Mouse (Mus musculus) cerebellum, adult 8-10 months (tissue): ENCODE results near the gene Atg4d.
"Not testable (repeated sequence)": the region's sequence is repeated elsewhere in the genome, so short reads cannot be mapped to it uniquely, and the experiment has no call there.

Source experiments
- DNase-seq: peaks from one replicate; pipeline ENCODE4 v3.0.0; 2022

The Atg4d gene

DNA sequence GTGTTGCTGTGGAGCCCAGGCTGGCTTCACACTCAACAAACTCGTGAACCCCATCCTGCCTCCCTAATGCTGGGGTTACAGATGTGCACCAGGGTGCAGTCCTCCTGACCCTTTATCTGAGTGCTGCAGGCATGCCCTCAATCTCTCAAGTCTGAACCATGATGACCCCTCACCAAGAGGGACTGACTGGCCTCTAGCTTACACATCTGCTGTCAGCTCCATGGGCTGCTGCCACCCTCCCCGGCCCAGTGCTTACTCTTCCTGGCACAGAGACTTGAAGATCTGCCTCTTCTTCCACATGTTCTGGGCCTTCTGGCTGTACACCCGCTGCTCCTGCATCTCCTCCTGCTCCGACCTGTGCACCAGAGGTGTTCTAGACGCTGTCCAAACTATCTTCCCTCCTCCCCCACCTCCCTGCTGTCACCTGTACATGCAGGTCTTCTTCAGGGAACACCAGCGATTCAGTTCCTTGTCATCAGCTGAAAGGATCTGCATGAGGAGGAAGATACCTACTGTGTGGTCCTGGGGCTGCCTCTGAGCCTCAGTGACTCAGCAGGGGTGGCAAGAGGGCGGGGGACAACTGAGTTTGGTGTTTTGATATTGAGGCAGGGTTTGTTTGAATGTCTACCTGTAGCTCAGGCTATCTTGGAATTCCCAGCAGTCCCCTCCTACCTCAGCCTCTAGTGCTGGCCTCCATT, 10.1 kb downstream of the Atg4d start:
- no peak for DNase-seq

DNA sequence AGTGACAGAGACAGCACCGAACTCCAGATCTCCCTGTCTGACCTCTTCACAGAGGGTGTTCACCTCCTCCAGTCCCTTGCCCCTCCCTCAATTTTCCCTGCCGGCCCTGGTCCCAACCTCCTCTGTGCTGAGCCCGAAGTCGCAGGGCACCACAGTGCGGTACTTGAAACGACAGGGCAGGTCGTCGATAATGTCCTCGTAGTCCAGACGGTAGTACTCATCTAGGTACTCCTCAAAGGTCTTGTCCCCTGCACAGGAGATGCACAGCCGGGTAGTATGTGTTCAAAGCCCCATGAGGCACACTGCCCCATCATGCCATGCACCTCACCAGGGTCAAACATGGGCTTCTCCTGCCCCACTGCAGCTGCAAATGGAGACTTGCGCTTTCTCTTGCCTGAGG, 10.6 kb downstream of the Atg4d start:
- DNase-seq = no peak

DNA sequence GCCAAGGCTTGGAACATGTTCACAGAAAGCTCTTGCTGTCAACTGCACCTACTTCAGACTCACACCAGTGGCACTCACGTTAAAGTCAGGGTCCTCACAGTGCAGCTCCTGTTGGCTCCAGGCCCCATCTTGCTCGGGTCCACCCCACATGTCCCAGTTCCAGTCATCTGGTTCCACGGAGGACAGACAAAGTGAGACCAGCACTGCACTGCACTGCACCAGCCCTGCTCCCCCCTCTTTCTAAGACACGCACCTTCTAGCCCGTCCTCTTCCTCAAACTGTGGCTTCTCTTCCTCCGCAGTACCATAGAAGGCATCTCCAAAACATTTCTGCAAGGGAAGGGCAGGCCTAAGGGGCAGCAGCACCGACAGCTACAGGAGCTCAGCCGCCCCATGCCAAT, 11.2 kb downstream of the Atg4d start:
- no peak for DNase-seq

DNA sequence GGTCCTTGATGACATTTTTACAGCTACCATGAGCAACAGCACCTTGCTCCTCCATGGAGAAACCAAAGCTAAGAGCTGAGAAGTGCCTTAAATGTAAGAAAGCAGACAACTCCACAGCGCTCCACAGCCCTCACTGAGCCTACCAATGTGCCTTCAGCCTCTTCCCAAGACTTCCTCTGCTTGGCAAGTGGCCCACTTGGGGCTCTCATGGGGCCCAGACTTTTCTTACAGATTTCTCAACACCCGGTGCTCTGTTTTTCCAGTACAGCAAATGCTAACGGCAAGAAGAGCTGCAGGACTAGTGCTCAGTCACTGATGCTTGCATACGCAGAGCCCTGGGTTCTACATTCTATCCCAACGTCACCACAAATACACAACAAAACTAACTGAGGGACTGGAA, 12.7 kb downstream of the Atg4d start:
- no peak for DNase-seq

DNA sequence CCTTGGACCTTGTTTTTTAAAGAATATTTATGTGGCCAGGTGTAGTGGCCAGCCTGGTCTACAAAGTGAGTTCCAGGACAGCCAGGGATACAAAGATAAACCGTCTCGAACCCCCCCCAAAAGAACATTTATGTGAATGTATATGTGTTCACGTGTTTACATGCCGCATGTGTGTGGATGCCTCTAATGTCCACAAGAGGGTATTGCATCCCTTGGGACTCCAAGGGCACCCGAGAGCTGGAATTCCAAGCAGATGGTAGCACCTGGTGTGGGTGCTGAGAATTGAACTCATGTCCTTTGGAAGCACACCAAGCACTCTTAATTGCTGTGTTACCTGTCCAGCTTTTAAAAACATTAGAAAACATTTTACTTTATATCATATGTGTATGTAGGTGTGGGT, 18.5 kb downstream of the Atg4d start:
- DNase-seq = no peak

DNA sequence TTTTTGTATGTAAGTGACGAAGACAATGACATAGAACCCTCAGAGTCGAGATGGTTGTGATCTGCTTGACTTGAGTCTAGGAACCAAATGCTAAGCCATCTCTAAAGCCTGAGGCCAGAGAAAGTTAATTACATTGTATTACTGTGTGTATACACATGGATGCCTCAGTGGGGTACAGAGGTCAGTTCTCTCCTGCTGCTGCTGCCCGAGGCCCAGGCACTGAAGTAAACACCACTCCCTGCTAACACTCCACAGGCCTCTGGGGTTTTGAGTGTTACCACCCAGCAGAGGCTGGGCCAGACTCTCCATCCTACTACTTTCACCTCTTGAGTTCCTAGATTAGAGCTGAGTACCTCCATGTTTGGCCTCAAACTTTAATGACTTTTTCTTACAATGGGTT, 18.9 kb downstream of the Atg4d start:
- DNase-seq = no peak

DNA sequence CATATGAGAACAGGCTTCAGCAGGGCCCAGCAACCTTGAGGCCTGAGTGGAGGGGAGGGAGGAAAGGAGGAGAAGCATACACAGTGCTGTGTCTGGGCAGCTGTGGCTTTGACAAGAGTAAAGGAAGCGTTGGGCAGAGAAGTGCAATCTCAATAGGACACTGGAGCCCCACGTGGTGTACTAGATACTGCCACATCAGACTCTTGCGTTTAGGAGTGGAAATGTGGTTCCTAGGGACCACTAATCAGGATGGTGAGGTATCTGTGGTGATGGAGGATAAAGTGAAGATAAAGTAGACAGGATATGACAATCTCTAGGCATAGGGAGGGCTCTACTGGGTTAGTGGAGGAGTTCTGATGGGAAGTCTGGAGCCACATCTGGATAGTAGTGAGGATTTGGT, 21.7 kb downstream of the Atg4d start:
- DNase-seq = no peak

DNA sequence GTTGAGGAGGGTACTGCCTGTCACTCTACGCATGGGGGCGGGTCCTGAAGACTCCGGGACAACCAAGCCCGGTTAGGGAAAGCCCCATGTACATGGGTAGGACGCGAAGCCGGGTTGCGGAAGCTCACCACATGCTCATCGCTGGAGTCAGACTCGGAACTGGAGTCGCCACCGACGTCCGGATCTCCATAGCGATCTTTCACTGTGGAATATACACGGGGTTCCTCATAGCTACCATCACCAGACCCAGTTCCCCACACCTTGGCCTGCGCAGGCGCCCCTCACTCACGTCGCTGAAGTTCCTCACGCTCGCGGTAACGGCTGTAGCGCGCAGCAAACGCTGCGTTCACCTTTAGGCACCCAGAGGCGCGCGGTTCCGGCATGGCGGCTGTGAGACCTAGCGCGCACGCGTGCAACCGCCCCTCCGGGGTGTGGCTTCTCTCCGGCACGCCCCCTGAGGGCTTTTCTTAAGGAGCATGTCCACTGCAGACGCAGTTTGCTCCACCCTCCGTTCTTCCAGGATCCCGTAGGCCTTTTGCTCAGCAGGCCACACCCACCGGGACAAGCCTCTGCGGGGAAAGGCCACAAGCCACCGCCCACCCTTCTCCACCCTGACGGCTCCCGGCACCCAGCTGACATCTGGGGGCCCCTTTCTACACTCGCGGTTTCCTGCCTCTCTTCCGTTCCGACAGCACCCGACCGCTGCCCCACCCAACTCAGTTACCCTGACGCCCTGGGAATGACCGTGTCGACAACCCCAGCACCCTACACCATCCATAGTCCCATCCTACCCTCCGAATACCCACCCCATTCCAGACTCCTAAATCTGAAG, 22.7 kb downstream of the Atg4d start, which contains the start of gene Kri1:
Kri1 (minus strand) TSS at position 399 of the 832 bp plus-strand sequence.
- peak; percentile 96 for DNase-seq

DNA sequence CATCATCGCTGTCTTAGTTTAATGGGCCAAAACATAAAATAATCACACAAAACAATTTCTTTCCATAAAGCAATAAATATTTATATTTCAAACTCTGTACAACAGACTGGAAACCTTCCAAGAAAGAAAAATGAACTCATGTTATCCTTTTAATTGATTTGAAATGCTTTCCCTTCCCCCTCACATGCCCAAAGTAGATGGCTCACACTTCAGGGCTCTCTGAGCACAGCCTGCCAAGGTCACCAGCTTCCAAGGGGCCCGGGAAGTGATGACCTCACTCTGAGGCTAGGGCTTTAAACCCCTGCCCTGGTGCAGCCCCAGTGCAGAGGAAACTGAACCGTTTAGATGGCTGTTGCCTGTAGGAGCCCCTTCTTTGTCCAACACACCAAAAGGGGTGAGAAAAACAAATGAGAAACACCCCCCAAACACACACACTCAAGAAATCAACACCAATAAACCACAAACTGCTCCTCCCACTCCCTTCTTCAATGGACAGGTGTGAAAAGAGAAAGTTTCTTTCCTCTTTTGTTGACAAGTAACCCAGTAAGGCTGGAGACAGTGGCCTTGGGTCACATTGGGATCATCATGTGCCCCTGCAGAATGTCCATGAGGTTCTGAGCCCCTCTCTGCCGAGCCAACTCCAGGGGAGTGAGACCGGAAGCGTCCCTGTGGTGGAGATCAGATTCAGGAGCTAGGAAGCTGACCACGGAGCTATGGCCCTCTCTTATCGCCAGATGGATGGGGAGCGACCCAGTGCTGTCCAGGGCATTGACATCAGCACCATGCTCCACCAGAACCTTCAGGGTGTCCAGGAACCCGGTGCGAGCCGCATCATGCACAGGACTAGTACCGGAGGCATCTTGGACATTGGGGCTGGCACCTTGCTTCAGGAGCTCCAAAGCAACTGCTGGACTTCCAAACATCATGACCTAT, 23.6 kb downstream of the Atg4d start:
- no peak for DNase-seq

DNA sequence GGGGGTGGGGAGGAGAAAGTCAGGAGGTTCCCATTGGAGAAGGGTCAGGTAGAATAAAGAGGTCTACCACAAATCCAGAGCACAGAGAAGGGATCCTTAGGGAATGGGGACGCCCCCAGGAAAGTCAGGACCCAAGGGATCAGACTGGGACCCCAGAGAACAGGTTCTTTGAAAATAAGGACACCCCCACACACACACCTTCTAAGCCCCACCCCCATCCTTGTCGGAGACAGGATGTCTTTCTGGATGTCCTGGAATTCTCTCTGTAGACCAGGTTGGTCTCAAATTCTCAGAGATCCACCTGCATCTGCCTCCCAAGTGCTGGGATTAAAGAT, 24.2 kb downstream of the Atg4d start:
- no peak for DNase-seq

DNA sequence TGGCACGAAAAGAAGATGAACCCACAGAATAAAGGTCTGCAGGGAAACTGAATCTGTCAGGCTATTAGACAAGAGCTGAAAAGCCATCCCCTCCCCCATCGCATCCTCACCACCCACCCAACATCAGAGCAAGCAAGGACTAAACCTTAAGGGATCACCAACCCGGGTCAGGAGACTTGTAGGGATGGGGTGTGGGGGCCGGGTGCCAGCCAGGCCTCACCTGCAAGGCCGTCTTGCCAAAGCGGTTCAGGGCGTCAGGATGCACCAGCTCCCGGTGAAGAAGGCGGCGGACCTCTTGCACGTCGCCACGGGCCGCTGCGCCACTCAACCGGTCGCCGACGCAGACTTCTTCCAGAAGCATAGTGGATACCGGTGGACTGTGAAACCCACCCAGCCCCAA, 25.5 kb downstream of the Atg4d start:
- DNase-seq = no peak

DNA sequence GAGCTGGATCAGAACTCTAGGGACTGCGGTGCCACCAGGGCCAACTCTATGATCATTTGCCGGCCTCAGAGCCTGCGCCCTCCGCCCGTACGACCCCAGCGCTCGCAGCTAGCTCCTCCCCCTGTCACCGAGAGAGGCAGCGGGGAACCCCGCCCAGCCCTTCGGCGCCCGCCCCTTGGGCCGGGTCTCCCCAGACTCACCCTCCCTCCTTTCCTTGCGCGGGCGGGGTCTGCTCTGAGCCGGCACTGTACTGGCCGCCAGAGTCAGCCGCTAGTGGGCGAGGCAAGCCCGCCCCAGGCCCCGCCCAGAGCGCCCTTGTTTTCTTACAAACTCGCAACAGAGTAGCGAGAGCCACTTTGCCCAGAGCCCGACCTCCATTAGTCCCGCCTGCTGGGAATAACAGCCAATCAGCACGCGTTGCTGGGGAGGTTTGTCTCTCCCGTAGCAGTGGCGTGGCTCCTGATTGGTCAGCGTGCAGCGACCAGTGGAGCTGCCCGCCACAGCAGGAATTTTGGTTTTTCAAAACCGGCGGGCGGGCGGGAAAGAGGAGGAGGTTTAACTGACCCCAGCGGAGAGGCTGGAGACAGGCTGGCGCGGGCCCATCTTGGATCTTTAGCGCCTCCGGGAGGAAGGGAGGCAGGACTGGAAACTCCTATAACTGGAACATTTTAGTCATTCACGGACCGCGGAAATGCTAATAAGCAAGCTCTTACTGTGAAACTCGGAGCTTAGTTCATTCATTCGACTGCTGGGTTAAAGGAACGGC, 26.1 kb downstream of the Atg4d start, which contains the start of gene Cdkn2d:
Cdkn2d (minus strand) TSS at position 386 of the 766 bp plus-strand sequence.
- DNase-seq = peak; percentile 99

DNA sequence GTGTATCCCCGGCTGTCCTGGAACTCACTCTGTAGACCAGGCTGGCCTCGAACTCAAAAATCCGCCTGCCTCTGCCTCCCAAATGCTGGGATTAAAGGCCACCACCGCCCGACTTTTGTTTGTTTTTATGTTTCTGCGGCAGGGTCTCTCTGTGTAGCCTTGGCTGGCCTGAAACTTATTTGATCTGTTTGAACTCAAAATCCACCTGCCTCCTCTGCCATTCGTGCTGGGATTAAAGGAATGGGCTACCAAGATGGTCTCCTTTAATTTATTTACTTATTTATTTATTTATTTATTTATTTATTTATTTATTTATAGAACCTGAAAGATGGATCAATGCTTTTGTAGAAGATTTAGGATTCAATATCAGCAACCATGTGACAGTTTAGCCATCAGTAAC, 26.8 kb downstream of the Atg4d start:
- not testable (repeated sequence) for DNase-seq

DNA sequence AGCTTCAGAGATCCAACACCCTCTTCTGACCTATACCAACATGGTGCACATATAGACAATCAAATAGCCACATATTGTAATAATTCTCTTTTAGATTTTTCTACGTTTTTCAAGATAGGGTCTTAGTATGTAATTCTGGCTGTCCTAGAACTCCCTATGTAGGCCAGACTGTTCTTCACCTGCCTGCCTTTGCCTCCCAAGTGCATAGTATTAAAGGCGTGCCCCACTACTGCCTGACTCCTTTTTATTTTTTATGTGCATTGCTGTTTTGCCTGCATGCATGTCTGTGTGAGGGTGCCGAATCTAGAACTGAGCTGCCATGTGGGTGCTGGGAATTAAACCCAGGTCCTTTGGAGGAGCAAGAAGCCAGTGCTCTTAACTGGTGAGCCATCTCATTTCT, 27.2 kb downstream of the Atg4d start:
- DNase-seq = no peak

DNA sequence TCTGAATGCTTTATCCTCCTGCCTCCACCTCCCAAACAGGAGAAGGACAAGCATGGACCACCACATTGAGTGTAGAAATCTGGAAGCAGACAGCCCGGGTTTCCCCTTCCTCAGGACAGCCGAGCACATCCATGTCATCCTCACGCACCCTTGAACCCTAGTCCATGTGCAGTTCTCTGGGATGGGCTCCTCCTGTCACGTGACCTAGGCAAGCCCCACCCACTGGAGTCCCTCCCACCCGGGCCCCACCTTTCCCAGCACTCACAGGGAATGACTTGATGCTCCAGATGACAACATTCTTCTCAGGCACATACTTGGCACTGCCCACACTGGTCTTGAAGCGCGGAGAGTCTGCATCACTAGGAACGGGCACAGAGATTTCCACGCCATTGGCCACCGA, 33.9 kb downstream of the Atg4d start:
- DNase-seq = no peak

DNA sequence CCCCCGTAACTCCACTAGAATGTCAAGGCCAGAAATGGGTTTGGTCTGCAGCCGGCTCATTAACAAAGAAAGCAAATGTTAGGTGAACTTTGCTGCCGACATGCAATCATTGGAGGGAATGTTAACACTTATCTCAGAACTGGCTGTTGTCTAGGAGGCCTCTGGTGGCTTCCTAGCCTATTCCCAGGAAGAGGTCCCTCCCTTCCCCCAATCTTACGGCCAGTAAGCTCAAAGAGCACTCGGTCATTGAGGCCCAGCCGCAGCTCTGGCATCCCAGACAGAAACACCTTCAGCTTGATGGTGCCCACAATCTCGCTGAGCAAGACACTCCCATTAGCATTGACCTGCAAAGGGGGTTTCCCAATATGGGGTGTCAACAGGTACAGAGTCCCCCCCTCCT, 40.0 kb downstream of the Atg4d start:
- DNase-seq = no peak

DNA sequence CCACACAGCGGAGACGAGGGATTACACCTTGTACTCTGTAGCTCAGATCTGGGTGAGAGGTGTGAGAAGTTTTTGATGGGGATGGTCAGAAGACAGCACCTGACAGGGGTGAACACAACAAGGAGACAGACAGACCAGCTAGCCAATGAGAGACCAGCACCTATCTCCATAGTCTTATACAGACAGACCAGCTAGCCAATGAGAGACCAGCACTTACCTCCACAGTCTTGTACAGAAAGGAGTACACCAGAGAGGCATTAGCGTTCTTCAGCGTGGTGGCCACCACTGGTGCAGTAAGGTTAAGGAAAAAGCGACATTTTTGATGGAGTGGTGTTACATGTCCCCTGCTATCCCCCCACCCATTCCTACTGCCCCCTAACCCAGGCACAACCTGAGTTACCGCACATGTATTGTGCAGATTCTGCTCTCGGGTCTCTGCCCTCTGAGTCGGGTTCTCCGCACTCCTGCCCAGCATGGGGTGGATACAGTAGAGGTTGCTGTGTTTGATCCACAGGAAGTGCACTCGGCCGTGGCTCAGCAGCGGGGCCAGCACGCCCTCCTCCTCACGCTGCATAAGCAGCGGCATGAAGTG, 44.2 kb downstream of the Atg4d start:
- DNase-seq = no peak

DNA sequence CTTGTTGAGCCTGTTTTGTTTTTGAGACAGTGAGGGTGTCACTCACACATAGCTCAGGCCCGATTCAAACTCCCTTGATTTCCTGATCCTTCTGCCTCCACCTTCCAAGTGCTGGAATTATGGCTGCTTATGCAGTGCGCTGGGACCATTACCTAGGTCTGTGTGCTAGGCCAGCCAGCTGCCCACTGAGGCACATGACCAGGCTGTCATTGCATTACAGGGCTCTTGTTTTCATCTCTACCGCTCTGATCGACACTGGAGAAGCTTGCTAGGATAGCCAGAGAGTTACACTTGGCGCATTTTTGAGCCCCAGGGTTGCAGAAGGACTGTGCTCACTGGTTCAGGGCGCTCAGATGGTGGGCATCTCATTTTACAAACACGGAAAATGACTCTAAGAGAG, 46.6 kb downstream of the Atg4d start:
- DNase-seq = no peak

DNA sequence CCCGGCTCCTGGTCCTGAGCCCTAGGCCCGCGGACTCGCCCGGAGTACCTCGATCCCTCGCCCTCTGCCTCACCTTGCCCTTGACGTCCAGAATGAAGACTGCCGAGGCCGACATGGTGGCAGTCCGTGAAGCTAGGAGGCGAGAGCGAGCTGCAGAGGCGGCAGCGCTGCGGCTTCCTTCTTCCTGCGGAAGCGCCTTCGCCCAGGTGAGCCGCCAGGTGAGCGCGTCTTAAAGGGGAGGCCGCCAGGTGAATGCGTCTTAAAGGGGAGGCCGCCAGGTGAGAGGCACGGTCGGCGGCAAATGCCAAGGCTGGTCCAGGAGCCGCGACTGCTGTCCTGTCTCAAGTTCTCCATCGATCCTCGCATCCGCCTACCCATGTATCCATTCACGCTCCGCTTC, 47.0 kb downstream of the Atg4d start, which contains the start of gene Ap1m2:
Ap1m2 (minus strand) TSS at position 204 of the 400 bp plus-strand sequence.
- no peak for DNase-seq

DNA sequence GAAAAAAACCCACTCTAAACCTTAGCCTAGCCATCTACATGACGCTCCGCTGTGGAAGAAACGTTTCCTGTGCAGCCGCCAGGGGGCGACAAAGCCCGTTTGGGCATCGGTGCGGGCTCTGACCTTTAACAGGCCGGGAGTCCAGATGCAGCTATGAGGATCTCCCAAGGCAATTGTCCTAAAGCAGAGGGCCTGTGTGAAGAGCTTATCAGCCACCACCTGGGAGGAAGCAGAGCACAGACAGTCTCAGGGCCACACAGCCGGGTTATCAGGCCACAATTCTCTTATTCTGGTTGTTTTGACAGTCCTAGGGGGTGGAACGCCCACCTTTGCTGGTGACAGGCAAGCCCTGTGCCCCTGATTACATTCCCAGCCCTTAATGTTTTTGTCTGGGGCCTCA, 48.3 kb downstream of the Atg4d start:
- peak; percentile 88 for DNase-seq

DNA sequence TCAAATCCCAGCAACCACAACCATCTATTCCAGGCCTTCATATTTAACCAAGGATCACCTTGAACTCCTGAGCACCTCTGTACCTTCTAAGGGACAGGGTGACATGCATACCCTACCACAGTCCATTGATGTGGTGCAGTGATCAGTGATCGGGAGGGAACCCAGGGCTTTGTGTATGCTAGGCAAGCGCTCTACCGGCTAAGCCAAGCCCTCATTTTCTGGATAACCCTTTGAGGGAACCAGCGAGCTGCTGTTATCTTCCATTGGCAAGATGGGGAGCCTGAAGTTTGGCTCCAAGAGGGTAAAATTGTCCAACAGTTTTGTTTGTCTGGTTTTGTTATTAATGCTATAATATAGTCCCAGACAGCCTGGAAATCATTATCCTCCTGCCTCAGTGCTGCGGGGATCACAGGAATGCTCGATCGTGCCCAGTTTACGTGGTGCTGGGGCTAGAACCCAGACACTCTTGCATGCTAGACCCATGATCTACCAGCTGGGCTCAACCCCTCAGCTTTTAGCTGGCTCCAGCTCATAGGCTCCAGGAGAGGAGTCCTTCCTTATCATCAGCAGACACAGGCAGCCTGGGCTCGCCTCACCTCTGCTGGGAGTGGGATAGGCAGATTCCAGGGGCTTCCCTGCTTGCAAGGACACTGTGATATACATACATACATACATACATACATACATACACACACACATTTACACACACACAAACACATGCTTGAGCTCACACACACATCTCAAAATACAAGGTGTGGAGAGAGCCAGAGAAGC, 49.5 kb downstream of the Atg4d start:
- DNase-seq = no peak
